In the genomic region with DNA sequence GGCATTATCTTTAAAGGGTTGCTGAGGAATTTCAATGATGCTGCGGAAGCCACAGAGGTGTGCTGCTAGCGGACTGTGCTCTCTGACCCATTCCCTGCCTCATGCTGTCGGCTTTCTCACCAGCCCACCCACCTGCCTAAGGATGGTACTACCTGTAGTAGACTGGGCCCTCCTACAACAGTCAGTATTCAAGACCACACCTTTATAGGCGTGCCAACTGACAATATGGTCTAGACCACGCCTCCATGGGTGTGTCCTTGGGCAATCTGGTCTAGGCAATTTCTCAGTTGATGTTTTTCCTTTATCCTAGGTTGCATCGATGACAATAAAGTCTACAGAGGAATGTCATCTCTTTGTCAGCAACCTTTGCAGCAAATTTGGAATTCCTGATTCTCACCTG, we compare ENCODE assay signal across 23 mouse cellular contexts.
"Had no signal": no experiment of that assay in that cellular context is flagged by ENCODE, and none has a peak within 500 bp of the region (broad histone marks: within the 10 kb centered on the region; RNA-seq: fewer than 3 reads in every experiment).

No protein-coding gene starts in this region.

- H3K9ac ChIP-seq: heart, embryonic 12.5 days; hindbrain, embryonic 12.5 days; hindbrain, embryonic 14.5 days; kidney, embryonic 15.5 days; limb, embryonic 13.5 days; limb, embryonic 15.5 days; liver, embryonic 12.5 days; liver, embryonic 14.5 days had no signal

- H3K4me1 ChIP-seq: heart, embryonic 10.5 days; heart, embryonic 12.5 days; limb, embryonic 15.5 days; liver, embryonic 12.5 days had no signal

- H3K27ac ChIP-seq: heart, embryonic 10.5 days; hindbrain, embryonic 10.5 days; hindbrain, embryonic 12.5 days; hindbrain, embryonic 14.5 days; kidney, embryonic 15.5 days; kidney, postnatal 0 days; limb, embryonic 13.5 days; limb, embryonic 15.5 days; liver, embryonic 12.5 days; liver, embryonic 14.5 days had no signal

- DNase-seq: gastrocnemius, postnatal 14 days; gastrocnemius, postnatal 36 days; heart, adult 18-20 months; heart, postnatal 10 days; heart, postnatal 4 days; kidney, adult 11 months; kidney, adult 2 months; kidney, adult 9 months; kidney, postnatal 14 days had no signal

- ATAC-seq: hindbrain, embryonic 16.5 days; inflammation-experienced regulatory T-cells, adult 6 months; intestine, embryonic 16.5 days; liver, embryonic 12.5 days had no signal

- H3K4me3 ChIP-seq: heart, embryonic 10.5 days; heart, embryonic 12.5 days; hindbrain, embryonic 10.5 days; hindbrain, embryonic 12.5 days; kidney, embryonic 15.5 days; limb, embryonic 13.5 days; limb, embryonic 15.5 days; liver, embryonic 12.5 days had no signal

- H3K27me3 ChIP-seq: heart, embryonic 12.5 days; hindbrain, embryonic 12.5 days; limb, embryonic 15.5 days; liver, embryonic 12.5 days had no signal

- H3K4me2 ChIP-seq: heart, embryonic 12.5 days; hindbrain, embryonic 12.5 days; hindbrain, embryonic 14.5 days; kidney, embryonic 15.5 days; limb, embryonic 13.5 days; limb, embryonic 15.5 days; liver, embryonic 12.5 days had no signal

- H3K9me3 ChIP-seq: heart, embryonic 10.5 days; heart, embryonic 12.5 days; hindbrain, embryonic 10.5 days; hindbrain, embryonic 12.5 days; kidney, embryonic 15.5 days; limb, embryonic 13.5 days; limb, embryonic 15.5 days had no signal

- H3K36me3 ChIP-seq: heart, embryonic 10.5 days; heart, embryonic 12.5 days; hindbrain, embryonic 10.5 days; hindbrain, embryonic 12.5 days; kidney, embryonic 15.5 days; limb, embryonic 13.5 days; limb, embryonic 15.5 days; liver, embryonic 12.5 days had no signal
